Mouse (Mus musculus) kidney, adult 2 months (tissue): ENCODE data around the gene Msantd2. TPM values are rescaled to one million over a fixed set of nuclear protein-coding genes. Genes with fewer than 3 reads are reported as not detected.

Experiments
- DNase-seq: peaks from one replicate; pipeline ENCODE4 v3.0.0; 2021
- H3K27ac ChIP-seq: fragments of 200-500 bp; 2 replicates; pipeline ENCODE4 v1.5.1; 2012; ENCODE audit warnings: low read depth, low read length, control low read depth, inconsistent platforms; ENCODE audit not compliant: insufficient read depth
- H3K27me3 ChIP-seq: fragments of 200-500 bp; replicated peaks from 2 replicates; pipeline ENCODE4 v1.6.1; 2012; ENCODE audit warnings: mild to moderate bottlenecking, moderate library complexity, low read length, inconsistent platforms; ENCODE audit not compliant: control insufficient read depth, insufficient read depth
- H3K36me3 ChIP-seq: fragments of 200-500 bp; 2 replicates; pipeline ENCODE4 v1.6.1; 2012; ENCODE audit warnings: mild to moderate bottlenecking, moderate library complexity, low read length, inconsistent platforms; ENCODE audit not compliant: control insufficient read depth, insufficient read depth
- H3K4me1 ChIP-seq: fragments of 200-500 bp; 2 replicates; pipeline ENCODE4 v1.6.1; 2011; ENCODE audit warnings: low read length; ENCODE audit not compliant: control insufficient read depth, insufficient read depth
- H3K4me3 ChIP-seq: fragments of 200-500 bp; 2 replicates; pipeline ENCODE4 v1.5.1; 2011; ENCODE audit warnings: mild to moderate bottlenecking, low read depth, low read length, control low read depth; ENCODE audit not compliant: insufficient read depth
- CTCF ChIP-seq: fragments of 200-500 bp; conservative IDR thresholded peaks from 2 replicates; pipeline ENCODE4 v1.5.1; 2011; ENCODE audit warnings: low read depth, mild to moderate bottlenecking, control low read depth, low read length, moderate library complexity, mixed read lengths; ENCODE audit not compliant: insufficient read depth, insufficient read length
- POLR2A ChIP-seq: fragments of 200-500 bp; IDR thresholded peaks from one replicate; pipeline ENCODE4 v1.6.1; 2011; ENCODE audit warnings: low read depth, low read length, control low read depth
- WGBS: fragments of 180-500 bp; shearing (Covaris S2); methylation state at CpG from one replicate; pipeline ENCODE4 v1.1.7; 2018; 5-methylcytosine and 5-hydroxymethylcytosine counted together
- polyA plus RNA-seq: library from polyadenylated mRNA; depleted of rRNA; stranded (reverse); fragments of >200 nt; gene quantifications from 2 replicates; pipeline ENCODE4 v1.2.3, GENCODE M21; 2012

The Msantd2 gene
- polyA plus RNA-seq, 1 experiment, result 12.1 TPM

DNA sequence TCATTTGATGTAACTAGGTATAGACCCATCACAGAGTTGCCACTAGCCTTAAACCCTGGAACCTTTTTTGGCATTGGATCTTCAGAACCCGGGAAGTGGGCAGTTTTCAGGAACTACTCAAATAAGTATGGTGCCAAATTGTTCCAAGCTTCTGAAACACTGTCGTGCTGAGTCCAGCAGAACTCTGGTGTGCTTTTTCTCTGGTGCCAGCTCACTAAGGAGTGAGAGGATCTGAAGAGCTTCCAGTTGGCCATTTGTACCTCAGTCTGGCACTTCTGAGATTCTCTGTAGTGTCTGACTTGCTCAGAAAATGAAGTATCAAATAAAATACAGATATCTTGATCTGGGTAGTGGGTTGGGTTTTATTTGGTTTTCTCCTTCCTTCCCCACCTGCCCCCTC is 30.9 kb downstream of the Msantd2 start:
- TF ChIP-seq POLR2A (no peak), CTCF (no peak)
- H3K27ac ChIP-seq, result no peak overlapping the region
- peaks cover 3% of the 10 kb centered on the region for H3K36me3 ChIP-seq
- H3K4me3 ChIP-seq, result no peak overlapping the region
- WGBS, result 80% methylated on average over 2 of the region's 2 CpGs
- H3K4me1 ChIP-seq, result no peaks in the 10 kb centered on the region
- DNase-seq, result no peak
- H3K27me3 ChIP-seq, result no peaks in the 10 kb centered on the region

DNA sequence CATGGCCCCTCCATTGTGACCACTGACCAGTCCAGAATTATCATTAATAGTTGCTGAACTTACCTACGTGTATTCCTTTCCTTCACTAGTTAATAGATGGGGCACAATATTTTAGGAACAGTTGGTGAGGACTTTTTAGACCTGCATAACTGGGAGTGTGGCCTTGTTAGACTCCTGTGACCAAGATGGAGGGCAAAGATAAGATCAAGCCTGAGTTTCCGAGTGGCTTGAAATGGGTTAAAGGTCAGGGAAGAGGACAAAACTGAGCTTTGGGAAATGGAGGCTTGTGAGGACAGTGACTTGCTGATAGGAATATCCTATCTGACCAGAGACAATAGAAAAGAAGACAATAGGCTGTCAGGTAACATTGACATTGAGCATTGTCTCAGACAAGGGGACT is 36.3 kb downstream of the Msantd2 start:
- no peak for TF ChIP-seq CTCF
- no peak for TF ChIP-seq POLR2A
- DNase-seq, result no peak
- WGBS, result 77% methylated on average over 2 of the region's 2 CpGs
- peaks cover 3% of the 10 kb centered on the region for H3K36me3 ChIP-seq
- H3K27me3 ChIP-seq, result no peaks in the 10 kb centered on the region
- H3K27ac ChIP-seq, result no peak overlapping the region
- no peaks in the 10 kb centered on the region for H3K4me1 ChIP-seq
- no peak overlapping the region for H3K4me3 ChIP-seq

DNA sequence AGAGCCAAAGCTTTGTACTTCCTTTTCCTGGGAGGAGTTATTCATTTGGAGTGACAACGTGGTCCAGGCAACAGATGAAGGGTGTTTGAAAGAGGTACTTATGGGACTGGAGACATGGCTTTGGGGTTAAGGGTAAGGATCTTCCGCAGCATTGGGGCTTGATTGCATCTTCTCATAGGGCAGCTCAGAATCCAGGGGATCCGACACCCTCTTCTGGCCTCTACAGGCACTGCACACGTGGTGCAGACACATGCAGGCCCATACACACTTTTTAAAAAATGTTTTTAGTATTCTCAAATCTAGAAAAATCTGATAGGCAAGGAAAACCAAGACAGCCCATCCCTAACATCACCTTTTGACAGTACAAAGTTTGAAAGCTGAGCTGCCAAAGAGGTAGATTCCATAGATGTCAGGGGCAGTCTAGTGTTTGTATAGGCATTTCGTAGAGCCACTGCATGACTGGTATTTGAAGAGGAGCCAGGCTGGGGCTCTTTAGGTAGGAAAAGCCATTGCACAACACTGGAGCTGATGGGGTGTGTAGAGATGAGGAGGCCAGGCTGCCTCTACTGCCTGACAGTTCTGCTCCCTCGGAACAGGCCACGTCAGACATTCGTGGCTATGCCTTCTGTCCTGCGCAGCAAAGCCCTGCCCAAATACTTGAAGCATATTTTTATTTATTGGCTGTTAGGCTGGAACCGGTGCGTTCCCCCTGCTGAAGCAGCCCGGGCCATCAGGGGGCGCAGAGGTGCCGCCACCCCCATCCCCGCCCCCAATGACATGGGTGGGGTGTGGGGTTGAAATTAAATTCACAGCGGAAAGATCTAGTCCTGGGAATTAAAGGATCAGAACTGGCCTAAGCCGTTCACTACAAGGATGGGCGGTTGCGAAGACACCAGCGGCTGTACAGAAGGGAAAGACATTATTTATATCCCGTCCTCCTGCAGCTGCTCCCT is 37.6 kb downstream of the Msantd2 start:
- 46% methylated on average over 21 of the region's 21 CpGs for WGBS
- Histone ChIP-seq H3K4me3 (peak overlapping the region; percentile 67; the same call in 1 of the 2 replicates), H3K36me3 (peaks cover 3% of the 10 kb centered on the region), H3K27ac (peak overlapping the region; percentile 68), H3K27me3 (no peaks in the 10 kb centered on the region), H3K4me1 (no peaks in the 10 kb centered on the region; the same call in 1 of the 2 replicates)
- TF ChIP-seq POLR2A (no peak), CTCF (0 out of 2 replicates have a peak, but pooled peaks have one; percentile 16)
- peak; percentile 42 for DNase-seq

DNA sequence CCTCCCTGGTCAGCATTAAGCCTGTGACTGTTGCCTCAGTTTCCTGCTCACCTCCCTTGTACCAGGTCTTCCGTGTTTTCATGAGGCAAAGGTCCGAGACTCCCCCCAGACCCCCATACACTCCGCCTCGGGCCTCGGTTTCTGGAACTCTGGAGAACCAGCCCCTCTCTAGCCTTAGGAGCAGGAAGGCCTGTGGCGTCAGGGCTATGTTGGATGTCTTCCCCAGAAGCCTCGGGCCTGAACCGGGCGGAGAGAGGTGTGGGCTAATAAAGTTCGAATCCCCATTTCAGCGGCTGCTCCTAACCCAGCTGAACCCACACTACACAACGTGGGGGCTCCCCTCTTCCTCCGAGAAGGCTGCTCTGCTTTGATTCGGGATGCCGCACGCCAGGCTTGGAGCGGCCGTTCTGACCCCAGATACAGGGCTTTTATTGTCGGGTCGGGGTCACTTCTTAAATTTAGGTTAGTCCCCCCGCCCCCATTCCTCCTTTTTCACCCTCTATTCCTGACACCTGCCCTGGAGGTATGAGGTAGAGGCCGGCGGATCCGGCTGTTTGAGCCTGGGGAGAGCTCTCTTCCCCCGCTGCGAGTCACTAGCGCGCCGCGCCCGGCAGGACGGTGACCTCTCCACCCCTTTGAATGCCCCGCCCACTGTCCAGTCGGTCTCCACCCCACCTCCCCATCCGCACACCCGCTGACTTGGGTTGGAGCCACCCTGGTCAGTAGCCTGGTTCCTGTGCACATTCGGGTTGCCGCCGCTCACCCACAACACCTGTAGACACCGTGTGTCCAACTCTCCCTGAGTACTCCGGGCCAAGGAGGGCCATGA is 38.5 kb downstream of the Msantd2 start, which contains the start of gene Esam:
Gene Esam, plus strand, starts transcription at position 683 of the 829 bp plus-strand sequence.
- Histone ChIP-seq H3K4me3 (peak within 1 kb of the TSS; percentile 67), H3K27ac (peak within 1 kb of the TSS; percentile 81), H3K36me3 (peaks cover 3% of the 10 kb centered on the region), H3K4me1 (no peaks in the 10 kb centered on the region; the same call in 1 of the 2 replicates), H3K27me3 (no peaks in the 10 kb centered on the region)
- peak; percentile 92 for DNase-seq
- WGBS, result 14% methylated on average over 41 of the region's 41 CpGs
- no peak for TF ChIP-seq CTCF
- TF ChIP-seq POLR2A, result peak; percentile 70

DNA sequence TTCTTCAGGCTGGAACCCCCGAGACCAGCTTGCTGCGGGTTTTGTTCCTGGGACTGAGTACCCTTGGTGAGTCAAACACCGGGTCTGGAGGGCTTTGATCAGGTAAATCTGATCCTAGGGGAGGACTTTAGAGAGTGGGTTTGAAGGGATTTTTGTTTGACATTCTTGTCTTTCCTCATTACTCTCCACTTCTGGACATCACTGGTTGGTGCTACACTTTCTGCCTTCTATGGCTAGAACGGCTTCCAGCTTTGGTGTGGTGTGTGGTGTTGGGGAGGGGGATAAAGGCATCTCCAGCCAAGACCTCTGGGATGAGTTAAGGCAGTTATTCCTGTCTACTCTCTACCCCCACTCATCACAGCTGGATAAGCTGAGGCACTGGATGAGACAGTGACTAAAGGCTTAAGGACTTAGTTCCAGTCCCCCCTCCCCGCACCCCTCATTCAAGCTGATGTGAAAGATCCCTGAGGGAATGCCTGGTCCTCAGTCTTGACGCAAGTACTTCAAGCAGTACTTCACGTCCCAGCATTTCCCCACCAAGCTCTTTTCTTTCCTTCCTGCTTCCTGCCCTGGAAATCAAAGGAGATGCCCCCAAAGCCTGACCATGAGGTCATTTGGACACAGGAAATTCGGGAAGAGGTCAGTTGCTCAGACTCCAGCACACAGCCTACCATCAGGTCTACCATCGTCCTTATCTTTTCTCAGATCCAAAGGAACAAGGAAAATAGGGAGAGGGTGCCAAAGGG is 39.3 kb downstream of the Msantd2 start:
- peak; percentile 67 for DNase-seq
- TF ChIP-seq POLR2A, result no peak
- TF ChIP-seq CTCF, result no peak
- peak overlapping the region; percentile 67 for H3K4me3 ChIP-seq
- 46% methylated on average over 9 of the region's 9 CpGs for WGBS
- H3K4me1 ChIP-seq, result no peaks in the 10 kb centered on the region; the same call in 1 of the 2 replicates
- H3K27me3 ChIP-seq, result no peaks in the 10 kb centered on the region
- peak overlapping the region; percentile 81 for H3K27ac ChIP-seq
- no peaks in the 10 kb centered on the region for H3K36me3 ChIP-seq

- peak; percentile 92 for DNase-seq
- peak overlapping the region; percentile 40 for H3K27ac ChIP-seq
- 7% methylated on average over 32 of the region's 32 CpGs for WGBS
- TF ChIP-seq CTCF (peak; percentile 55), POLR2A (no peak)
- no peaks in the 10 kb centered on the region; the same call in 1 of the 2 replicates for H3K4me1 ChIP-seq
- no peaks in the 10 kb centered on the region for H3K36me3 ChIP-seq
- peak overlapping the region; percentile 67 for H3K4me3 ChIP-seq
- no peaks in the 10 kb centered on the region for H3K27me3 ChIP-seq
These were observed 41.1 kb downstream of the Msantd2 start for GRCm38 (mm10) chr9:37530031-37530887.
